Mouse (Mus musculus) erythroblast, embryonic 14.5 days (primary cell): ENCODE results near the gene Ccng2. TPM values are rescaled to one million over a fixed set of nuclear protein-coding genes. Genes with fewer than 3 reads are reported as not detected.
A peak's percentile ranks its signal among the peaks of the same experiment; 100 is the strongest.

Experiments used
- H3K27me3 ChIP-seq: 2 replicates; pipeline ENCODE4 v1.6.1; 2012; ENCODE audit warnings: inconsistent platforms; ENCODE audit not compliant: control insufficient read depth
- H3K36me3 ChIP-seq: 2 replicates; pipeline ENCODE4 v1.6.1; 2012; ENCODE audit warnings: mild to moderate bottlenecking, inconsistent platforms; ENCODE audit not compliant: control insufficient read depth
- H3K4me1 ChIP-seq: 2 replicates; pipeline ENCODE4 v1.6.1; 2012; ENCODE audit warnings: inconsistent platforms; ENCODE audit not compliant: control insufficient read depth
- H3K4me3 ChIP-seq: replicated peaks from 2 replicates; pipeline ENCODE3; 2012; ENCODE audit warnings: moderate library complexity, mild to moderate bottlenecking, inconsistent platforms
- H3K9me3 ChIP-seq: 2 replicates; pipeline ENCODE4 v1.6.1; 2012; ENCODE audit warnings: low read length, inconsistent platforms, mixed read lengths; ENCODE audit not compliant: control insufficient read depth
- GATA1 ChIP-seq: IDR thresholded peaks from 2 replicates; pipeline ENCODE4 v1.6.1; 2012; ENCODE audit warnings: low read length, inconsistent platforms, mixed read lengths
- TAL1 ChIP-seq: IDR thresholded peaks from 3 replicates; pipeline ENCODE4 v1.6.1; 2012; ENCODE audit warnings: low read length, inconsistent platforms, mixed read lengths
- polyA plus RNA-seq: library from polyadenylated mRNA; stranded (reverse); fragments of >175 nt; gene quantifications from 2 replicates; pipeline ENCODE4 v1.2.3, GENCODE M21; 2012

The Ccng2 gene
- 0.82 and 1.4 TPM in 2 replicates for polyA plus RNA-seq

DNA sequence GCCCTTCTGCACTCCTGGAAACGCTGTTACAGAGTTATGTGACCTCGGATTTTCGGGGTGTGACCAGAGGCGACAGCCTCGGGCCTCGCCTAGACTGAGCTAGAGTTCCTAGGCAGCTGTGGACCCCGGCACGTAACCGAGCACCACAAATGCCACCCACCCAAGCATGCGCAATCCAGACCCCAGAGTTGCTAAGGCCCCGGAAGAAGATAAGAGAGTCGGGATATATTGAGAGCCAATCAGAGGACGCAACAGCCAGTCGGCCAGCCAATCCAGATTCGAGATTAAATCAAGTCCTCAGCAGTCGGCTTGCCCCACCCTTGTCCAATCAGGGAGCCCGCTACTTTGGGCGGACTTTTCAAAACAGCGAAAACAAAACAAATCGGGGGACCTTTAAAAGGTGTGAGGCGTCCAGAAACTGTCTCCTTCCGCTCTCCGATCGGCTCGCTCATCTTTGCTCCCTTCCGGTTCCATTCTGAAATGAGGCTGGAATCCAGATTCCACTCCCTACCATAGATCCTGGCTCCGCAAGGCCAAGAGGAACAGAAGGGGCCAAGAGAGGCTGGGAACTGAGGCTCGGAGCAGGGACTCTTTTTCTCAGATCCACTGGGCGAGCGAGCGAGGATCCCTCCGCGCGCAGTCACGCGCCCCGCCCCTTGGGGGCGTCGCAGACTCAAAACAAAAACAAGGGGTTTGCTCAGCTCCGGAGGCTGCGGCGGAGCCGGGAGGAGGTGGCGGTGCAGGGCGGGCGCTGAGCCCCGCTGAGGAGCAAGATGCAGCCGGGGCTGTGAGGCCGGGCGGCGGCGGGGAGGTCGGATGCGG is at the start of gene Ccng2:
Ccng2 (plus strand) TSS at position 375 of the 822 bp plus-strand sequence.
- H3K36me3 ChIP-seq = peaks cover 8% of the 10 kb centered on the region
- H3K4me3 ChIP-seq = peak within 1 kb of the TSS; percentile 68
- H3K9me3 ChIP-seq = no peaks in the 10 kb centered on the region
- H3K27me3 ChIP-seq = peaks cover 55% of the 10 kb centered on the region
- H3K4me1 ChIP-seq = peaks cover 22% of the 10 kb centered on the region
- TF ChIP-seq GATA1 = peak; percentile 48
- TF ChIP-seq TAL1 = no peak

GRCm38 (mm10) chr5:93218375-93218774 is 48.7 kb upstream of the Ccng2 start:
- H3K4me3 ChIP-seq = no peak overlapping the region
- TF ChIP-seq GATA1 = no peak
- TF ChIP-seq TAL1 = no peak
- H3K27me3 ChIP-seq = peaks cover 12% of the 10 kb centered on the region
- H3K9me3 ChIP-seq = no peaks in the 10 kb centered on the region
- H3K36me3 ChIP-seq = no peaks in the 10 kb centered on the region
- H3K4me1 ChIP-seq = no peaks in the 10 kb centered on the region

DNA sequence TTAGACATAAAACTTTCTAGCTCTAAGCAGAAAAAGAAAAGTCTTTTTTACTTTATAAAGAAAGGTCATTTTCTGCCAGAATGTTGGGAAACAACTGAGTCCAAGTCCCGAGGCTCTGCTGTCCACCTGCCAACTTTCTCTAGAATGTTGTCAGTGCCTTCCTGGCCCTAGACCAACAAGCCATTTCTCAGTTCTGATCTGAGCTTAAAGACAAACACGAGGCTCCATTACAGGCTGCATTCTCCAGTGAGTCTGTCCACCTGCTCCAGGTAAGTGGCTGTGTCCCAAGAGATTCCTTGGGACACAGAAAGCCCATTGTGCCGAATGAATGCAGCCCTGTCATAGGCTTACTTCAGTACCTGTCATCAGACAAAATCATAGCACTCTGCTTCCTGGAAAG is 45.4 kb upstream of the Ccng2 start:
- Histone ChIP-seq H3K4me3 (no peak overlapping the region), H3K36me3 (no peaks in the 10 kb centered on the region), H3K9me3 (no peaks in the 10 kb centered on the region), H3K4me1 (peaks cover 8% of the 10 kb centered on the region), H3K27me3 (peaks cover 14% of the 10 kb centered on the region)
- TF ChIP-seq GATA1 (no peak), TAL1 (no peak)

- Histone ChIP-seq H3K36me3 (no peaks in the 10 kb centered on the region), H3K9me3 (no peaks in the 10 kb centered on the region), H3K27me3 (peaks cover 18% of the 10 kb centered on the region), H3K4me3 (no peak overlapping the region), H3K4me1 (peaks cover 26% of the 10 kb centered on the region)
- TF ChIP-seq GATA1 (no peak), TAL1 (no peak)
Observed at GRCm38 (mm10) chr5:93224549-93224948, 42.5 kb upstream of the Ccng2 start.

DNA sequence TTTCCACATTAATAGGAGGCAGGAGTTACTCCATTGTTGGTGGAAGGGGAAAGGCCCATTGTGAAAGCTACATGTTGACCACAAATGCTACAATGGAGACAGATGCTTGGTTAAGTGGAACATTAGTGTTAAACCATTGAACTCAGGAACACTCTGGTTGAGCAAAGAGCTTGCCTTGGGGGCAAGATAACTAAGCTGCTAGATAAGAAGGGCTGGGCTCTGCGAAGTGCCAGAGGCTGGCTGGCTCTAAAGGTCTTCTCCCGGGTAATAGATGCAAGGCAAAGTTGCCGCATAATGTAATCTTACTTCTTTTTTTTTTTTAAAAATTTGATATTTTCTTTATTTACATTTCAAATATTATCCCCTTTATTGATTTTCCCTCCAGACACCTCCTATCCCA is 39.9 kb upstream of the Ccng2 start:
- no peak for TF ChIP-seq TAL1
- TF ChIP-seq GATA1 = 0 out of 2 replicates have a peak, but pooled peaks have one; percentile 24
- Histone ChIP-seq H3K27me3 (peaks cover 23% of the 10 kb centered on the region), H3K9me3 (no peaks in the 10 kb centered on the region), H3K36me3 (no peaks in the 10 kb centered on the region), H3K4me1 (peaks cover 29% of the 10 kb centered on the region), H3K4me3 (no peak overlapping the region)

GRCm38 (mm10) chr5:93229527-93229926 is 37.5 kb upstream of the Ccng2 start:
- no peaks in the 10 kb centered on the region for H3K9me3 ChIP-seq
- no peak overlapping the region for H3K4me3 ChIP-seq
- peaks cover 16% of the 10 kb centered on the region for H3K27me3 ChIP-seq
- no peaks in the 10 kb centered on the region for H3K36me3 ChIP-seq
- H3K4me1 ChIP-seq = peaks cover 43% of the 10 kb centered on the region
- TF ChIP-seq GATA1 = no peak
- no peak for TF ChIP-seq TAL1

GRCm38 (mm10) chr5:93231721-93232120 is 35.3 kb upstream of the Ccng2 start:
- Histone ChIP-seq H3K4me3 (no peak overlapping the region), H3K36me3 (no peaks in the 10 kb centered on the region)
- TF ChIP-seq GATA1 (no peak), TAL1 (no peak)

GRCm38 (mm10) chr5:93232838-93233237 is 34.2 kb upstream of the Ccng2 start:
- H3K36me3 ChIP-seq = no peaks in the 10 kb centered on the region
- H3K4me3 ChIP-seq = no peak overlapping the region
- H3K9me3 ChIP-seq = no peaks in the 10 kb centered on the region
- TF ChIP-seq TAL1 (no peak), GATA1 (no peak)
- H3K27me3 ChIP-seq = peaks cover 12% of the 10 kb centered on the region
- peaks cover 38% of the 10 kb centered on the region for H3K4me1 ChIP-seq

More at GRCm38 (mm10) chr5:93231721-93232120, 35.3 kb upstream of the Ccng2 start:
- Histone ChIP-seq H3K4me1 (peaks cover 47% of the 10 kb centered on the region), H3K9me3 (no peaks in the 10 kb centered on the region), H3K27me3 (peaks cover 13% of the 10 kb centered on the region)

- no peak for TF ChIP-seq GATA1
- TF ChIP-seq TAL1 = no peak
- no peaks in the 10 kb centered on the region for H3K9me3 ChIP-seq
- no peak overlapping the region for H3K4me3 ChIP-seq
- H3K27me3 ChIP-seq = peaks cover 11% of the 10 kb centered on the region; the same call in 1 of the 2 replicates
- H3K4me1 ChIP-seq = peaks cover 44% of the 10 kb centered on the region
- no peaks in the 10 kb centered on the region for H3K36me3 ChIP-seq
Observed at GRCm38 (mm10) chr5:93234130-93234529, 32.9 kb upstream of the Ccng2 start.
